Mouse (Mus musculus): ENCODE measurements around the gene Nod1. TPM values are rescaled to one million over a fixed set of nuclear protein-coding genes. Genes with fewer than 3 reads are reported as not detected.

The Nod1 gene
- total RNA-seq, 2 experiments from 2014 or later: 17.5 to 20.6 TPM

- intact Hi-C loops (cut with DNase I): no loop called here
Observed at GRCm38 (mm10) chr6:54944551-54944950, 27.9 kb downstream of the Nod1 start.

GRCm38 (mm10) chr6:54943753-54944152, 28.7 kb downstream of the Nod1 start:
- intact Hi-C loops (cut with DNase I): no loop called here
- DNase-seq: no peak

More at GRCm38 (mm10) chr6:54944551-54944950, 27.9 kb downstream of the Nod1 start:
- no peak for DNase-seq

- intact Hi-C loops (cut with DNase I): no loop called here
- DNase-seq: no peak
Observed at GRCm38 (mm10) chr6:54943292-54943691, 29.1 kb downstream of the Nod1 start.

GRCm38 (mm10) chr6:54941149-54941548, 31.3 kb downstream of the Nod1 start:
- intact Hi-C loops (cut with DNase I): no loop called here
- DNase-seq: no peak

- DNase-seq: no peak
- intact Hi-C loops (cut with DNase I): no loop called here
Observed at GRCm38 (mm10) chr6:54940126-54940525, 32.3 kb downstream of the Nod1 start.

GRCm38 (mm10) chr6:54939631-54940030, 32.8 kb downstream of the Nod1 start:
- peak; percentile 52 to 56 for DNase-seq
- intact Hi-C loops (cut with DNase I): no loop called here

GRCm38 (mm10) chr6:54936496-54936895, 35.9 kb downstream of the Nod1 start:
- intact Hi-C loops (cut with DNase I): no loop called here
- no peak for DNase-seq

- intact Hi-C loops (cut with DNase I): no loop called here
Observed at GRCm38 (mm10) chr6:54934930-54935329, 37.5 kb downstream of the Nod1 start.

GRCm38 (mm10) chr6:54934313-54934712, 38.1 kb downstream of the Nod1 start:
- DNase-seq: no peak
- intact Hi-C loops (cut with DNase I): no loop called here

More at GRCm38 (mm10) chr6:54934930-54935329, 37.5 kb downstream of the Nod1 start:
- DNase-seq: no peak

GRCm38 (mm10) chr6:54933866-54934265, 38.5 kb downstream of the Nod1 start:
- intact Hi-C loops (cut with DNase I): no loop called here
- no peak for DNase-seq

GRCm38 (mm10) chr6:54933216-54933615, 39.2 kb downstream of the Nod1 start:
- intact Hi-C loops (cut with DNase I): no loop called here
- DNase-seq: no peak

- DNase-seq: no peak
- intact Hi-C loops (cut with DNase I): no loop called here
Observed at GRCm38 (mm10) chr6:54932526-54932925, 39.9 kb downstream of the Nod1 start.

GRCm38 (mm10) chr6:54931641-54932040, 40.8 kb downstream of the Nod1 start:
- intact Hi-C loops (cut with DNase I): no loop called here
- no peak for DNase-seq

GRCm38 (mm10) chr6:54927946-54928345, 44.5 kb downstream of the Nod1 start:
- DNase-seq: no peak
- intact Hi-C loops (cut with DNase I): no loop called here

- no peak for DNase-seq
- intact Hi-C loops (cut with DNase I): no loop called here
Observed at GRCm38 (mm10) chr6:54926899-54927298, 45.5 kb downstream of the Nod1 start.

- intact Hi-C loops (cut with DNase I): no loop called here
- no peak for DNase-seq
Observed at GRCm38 (mm10) chr6:54925736-54926440, 46.5 kb downstream of the Nod1 start.

- intact Hi-C loops (cut with DNase I): no loop called here
- DNase-seq: no peak
Observed at GRCm38 (mm10) chr6:54924538-54924937, 47.9 kb downstream of the Nod1 start.

GRCm38 (mm10) chr6:54918521-54918920, 53.9 kb downstream of the Nod1 start:
- intact Hi-C loops (cut with DNase I): loop anchor here (5.0 kb wide), 3 partner anchors 54 to 249 kb away; partner anchors contain the start of gene Nod1
- no peak for DNase-seq

GRCm38 (mm10) chr6:54917523-54917922, 54.9 kb downstream of the Nod1 start:
- intact Hi-C loops (cut with DNase I): loop anchor here (2.0 to 5.0 kb wide), 5 partner anchors 55 to 250 kb away; partner anchors contain the start of genes Ggct and Nod1
- peak; percentile 69 to 74 for DNase-seq

GRCm38 (mm10) chr6:54916941-54917340, 55.5 kb downstream of the Nod1 start:
- intact Hi-C loops (cut with DNase I): loop anchor here (2.0 to 5.0 kb wide), 5 partner anchors 55 to 250 kb away; partner anchors contain the start of genes Ggct and Nod1
- no peak for DNase-seq

- DNase-seq: no peak
- intact Hi-C loops (cut with DNase I): loop anchor here (2.0 to 5.0 kb wide), 5 partner anchors 56 to 251 kb away; partner anchors contain the start of genes Ggct and Nod1
Observed at GRCm38 (mm10) chr6:54916163-54916562, 56.2 kb downstream of the Nod1 start.

GRCm38 (mm10) chr6:54914977-54915376, 57.4 kb downstream of the Nod1 start:
- intact Hi-C loops (cut with DNase I): loop anchor here (5.0 kb wide), 3 partner anchors 57 to 252 kb away; partner anchors contain the start of gene Nod1
- no peak for DNase-seq
